Mouse (Mus musculus): ENCODE measurements around the gene Pdhb.

DNA sequence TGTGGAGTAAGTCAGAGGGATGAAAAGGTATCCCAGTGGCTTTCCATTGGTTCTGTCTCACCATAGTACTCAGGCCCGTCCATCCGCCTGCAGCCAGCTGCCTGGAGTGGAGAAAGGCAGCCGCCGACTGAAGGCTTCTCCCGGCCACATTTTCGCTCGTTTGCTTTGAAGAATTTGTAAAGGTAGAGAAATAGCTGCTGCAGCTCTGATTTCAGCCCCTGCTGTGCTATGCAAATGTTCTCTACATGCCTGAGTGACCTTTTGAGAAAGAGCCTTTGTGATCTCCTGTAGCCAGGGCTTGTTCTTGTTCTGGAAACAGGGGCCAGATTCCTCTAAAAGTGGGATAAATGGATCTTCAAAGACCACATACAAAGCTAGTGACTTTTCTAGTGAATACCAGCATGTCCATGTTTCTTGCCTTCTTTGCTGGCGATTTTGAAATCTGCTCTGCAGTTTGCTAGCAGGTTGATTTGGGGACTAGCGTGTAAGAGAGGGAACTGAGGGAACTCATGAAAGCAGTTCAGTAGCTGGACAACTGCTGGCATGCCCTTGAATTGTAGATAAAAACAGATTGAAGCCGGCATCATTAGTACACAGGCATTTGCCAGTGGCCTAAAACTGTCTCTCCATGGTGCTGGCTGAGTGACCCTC, 46.0 kb upstream of the Pdhb start:
- TF ChIP-seq HCFC1 (IDR thresholded peaks at IDR 0.05; ENCODE audit: borderline replicate concordance, insufficient read depth, low read length): no peak
- TF ChIP-seq MAFK (IDR thresholded peaks at IDR 0.05; ENCODE audit: insufficient read depth, low read depth, low read length): no peak
- TF ChIP-seq CHD2 (IDR thresholded peaks at IDR 0.05; ENCODE audit: low read depth, low read length): no peak
- no peak for TF ChIP-seq ZC3H11A (IDR thresholded peaks at IDR 0.05; ENCODE audit: borderline replicate concordance, low read depth, low read length)
- TF ChIP-seq ZNF384 (IDR thresholded peaks at IDR 0.05; ENCODE audit: low read depth, low read length): no peak
